Mouse (Mus musculus): ENCODE measurements at regions not wholly inside any gene's neighbourhood (a gene's known extent, or its start where the extent isn't known, plus 50 kb on each side); places are given as distances from the start of the nearest gene placed in this dataset.
"Not testable (repeated sequence)": the region's sequence is repeated elsewhere in the genome, so short reads cannot be mapped to it uniquely, and the experiment has no call there.

- H3K9ac ChIP-seq = no peak overlapping the region
- ATAC-seq (ENCODE audit: low read depth) = no peak
- H3K9me3 ChIP-seq = no peaks in the 10 kb centered on the region
- WGBS = 70% methylated on average over 3 of the region's 3 CpGs
- H3K4me3 ChIP-seq = no peak overlapping the region
- H3K36me3 ChIP-seq = no peaks in the 10 kb centered on the region
- no peaks in the 10 kb centered on the region for H3K27me3 ChIP-seq
- H3K27ac ChIP-seq (replicated peaks) = no peak overlapping the region
- H3K4me1 ChIP-seq (replicated peaks) = no peaks in the 10 kb centered on the region
- no peak overlapping the region for H3K4me2 ChIP-seq
Observed at GRCm38 (mm10) chr16:89718921-89719320, 147.9 kb upstream of the Krtap11-1 start.

- WGBS = 85% methylated on average over 8 of the region's 8 CpGs
- H3K9me3 ChIP-seq = peaks cover 20% of the 10 kb centered on the region; the same call in 1 of the 2 replicates
- H3K27ac ChIP-seq (replicated peaks); H3K36me3 ChIP-seq; H3K4me1 ChIP-seq (replicated peaks); ATAC-seq (ENCODE audit: low read depth); H3K4me3 ChIP-seq; H3K4me2 ChIP-seq; H3K9ac ChIP-seq; H3K27me3 ChIP-seq: not testable (repeated sequence)
Observed at GRCm38 (mm10) chr16:89715716-89716115, 144.7 kb upstream of the Krtap11-1 start.

- no peaks in the 10 kb centered on the region for H3K9me3 ChIP-seq
- H3K27me3 ChIP-seq = no peaks in the 10 kb centered on the region
- WGBS = 63% methylated on average over 6 of the region's 6 CpGs
- no peak overlapping the region for H3K4me2 ChIP-seq
- no peak overlapping the region for H3K27ac ChIP-seq (replicated peaks)
- no peak overlapping the region for H3K4me3 ChIP-seq
- no peak for ATAC-seq (ENCODE audit: low read depth)
- H3K4me1 ChIP-seq (replicated peaks) = peaks cover 6% of the 10 kb centered on the region; the same call in 1 of the 2 replicates
- H3K9ac ChIP-seq = no peak overlapping the region
- no peaks in the 10 kb centered on the region for H3K36me3 ChIP-seq
Observed at GRCm38 (mm10) chr16:89704316-89704715, 133.3 kb upstream of the Krtap11-1 start.

- 82% methylated on average over 10 of the region's 10 CpGs for WGBS
- no peak overlapping the region for H3K4me3 ChIP-seq
- no peaks in the 10 kb centered on the region for H3K27me3 ChIP-seq
- H3K4me1 ChIP-seq (replicated peaks) = peaks cover 9% of the 10 kb centered on the region; the same call in 1 of the 2 replicates
- no peak overlapping the region for H3K4me2 ChIP-seq
- H3K27ac ChIP-seq (replicated peaks) = no peak overlapping the region
- no peaks in the 10 kb centered on the region for H3K36me3 ChIP-seq
- H3K9ac ChIP-seq = no peak overlapping the region
- no peaks in the 10 kb centered on the region for H3K9me3 ChIP-seq
- no peak for ATAC-seq (ENCODE audit: low read depth)
Observed at GRCm38 (mm10) chr16:89703158-89703557, 132.2 kb upstream of the Krtap11-1 start.

GRCm38 (mm10) chr16:89702406-89702805 is 131.4 kb upstream of the Krtap11-1 start:
- 96% methylated on average over 2 of the region's 2 CpGs for WGBS
- peaks cover 9% of the 10 kb centered on the region; the same call in 1 of the 2 replicates for H3K4me1 ChIP-seq (replicated peaks)
- 0 out of 2 replicates have a peak, but pooled peaks have one; percentile 40 for ATAC-seq (ENCODE audit: low read depth)

GRCm38 (mm10) chr16:89701741-89702140 is 130.8 kb upstream of the Krtap11-1 start:
- Histone ChIP-seq H3K9ac (no peak overlapping the region), H3K27ac (replicated peaks) (no peak overlapping the region), H3K4me2 (no peak overlapping the region), H3K27me3 (no peaks in the 10 kb centered on the region), H3K36me3 (no peaks in the 10 kb centered on the region), H3K4me3 (no peak overlapping the region), H3K9me3 (no peaks in the 10 kb centered on the region), H3K4me1 (replicated peaks) (peaks cover 9% of the 10 kb centered on the region; the same call in 1 of the 2 replicates)
- ATAC-seq (ENCODE audit: low read depth) = no peak
- WGBS = 95% methylated on average over 8 of the region's 8 CpGs

More at GRCm38 (mm10) chr16:89702406-89702805, 131.4 kb upstream of the Krtap11-1 start:
- H3K9me3 ChIP-seq = no peaks in the 10 kb centered on the region
- H3K27me3 ChIP-seq = no peaks in the 10 kb centered on the region
- no peak overlapping the region for H3K4me3 ChIP-seq
- no peak overlapping the region for H3K4me2 ChIP-seq
- H3K9ac ChIP-seq = no peak overlapping the region
- no peak overlapping the region for H3K27ac ChIP-seq (replicated peaks)
- no peaks in the 10 kb centered on the region for H3K36me3 ChIP-seq

- Histone ChIP-seq H3K36me3 (no peaks in the 10 kb centered on the region), H3K9ac (no peak overlapping the region), H3K4me3 (no peak overlapping the region), H3K27me3 (no peaks in the 10 kb centered on the region), H3K9me3 (no peaks in the 10 kb centered on the region), H3K4me1 (replicated peaks) (peaks cover 9% of the 10 kb centered on the region; the same call in 1 of the 2 replicates), H3K27ac (replicated peaks) (no peak overlapping the region), H3K4me2 (no peak overlapping the region)
- ATAC-seq (ENCODE audit: low read depth) = no peak
- 6% methylated on average over 2 of the region's 2 CpGs for WGBS
Observed at GRCm38 (mm10) chr16:89699710-89700109, 128.7 kb upstream of the Krtap11-1 start.

- Histone ChIP-seq H3K4me3 (no peak overlapping the region), H3K9me3 (no peaks in the 10 kb centered on the region), H3K27me3 (no peaks in the 10 kb centered on the region), H3K36me3 (no peaks in the 10 kb centered on the region), H3K4me2 (no peak overlapping the region), H3K4me1 (replicated peaks) (peaks cover 9% of the 10 kb centered on the region; the same call in 1 of the 2 replicates), H3K9ac (no peak overlapping the region), H3K27ac (replicated peaks) (no peak overlapping the region)
- 79% methylated on average over 4 of the region's 4 CpGs for WGBS
- no peak for ATAC-seq (ENCODE audit: low read depth)
Observed at GRCm38 (mm10) chr16:89695833-89696232, 124.8 kb upstream of the Krtap11-1 start.

- no peaks in the 10 kb centered on the region for H3K9me3 ChIP-seq
- no peak overlapping the region for H3K27ac ChIP-seq (replicated peaks)
- H3K9ac ChIP-seq = no peak overlapping the region
- H3K4me2 ChIP-seq = no peak overlapping the region
- no peak overlapping the region for H3K4me3 ChIP-seq
- peaks cover 9% of the 10 kb centered on the region; the same call in 1 of the 2 replicates for H3K4me1 ChIP-seq (replicated peaks)
- H3K27me3 ChIP-seq = no peaks in the 10 kb centered on the region
- no peak for ATAC-seq (ENCODE audit: low read depth)
- H3K36me3 ChIP-seq = no peaks in the 10 kb centered on the region
- 71% methylated on average over 7 of the region's 7 CpGs for WGBS
Observed at GRCm38 (mm10) chr16:89695406-89695805, 124.4 kb upstream of the Krtap11-1 start.

- Histone ChIP-seq H3K4me2 (no peak overlapping the region), H3K27ac (replicated peaks) (no peak overlapping the region), H3K9ac (no peak overlapping the region), H3K4me1 (replicated peaks) (no peaks in the 10 kb centered on the region), H3K36me3 (no peaks in the 10 kb centered on the region), H3K9me3 (no peaks in the 10 kb centered on the region), H3K27me3 (no peaks in the 10 kb centered on the region), H3K4me3 (no peak overlapping the region)
- no peak for ATAC-seq (ENCODE audit: low read depth)
- 87% methylated on average over 10 of the region's 10 CpGs for WGBS
Observed at GRCm38 (mm10) chr16:89693321-89693720, 122.3 kb upstream of the Krtap11-1 start.

GRCm38 (mm10) chr16:89679438-89679837 is 108.5 kb upstream of the Krtap11-1 start:
- H3K27me3 ChIP-seq = no peaks in the 10 kb centered on the region
- no peaks in the 10 kb centered on the region for H3K36me3 ChIP-seq
- ATAC-seq (ENCODE audit: low read depth) = no peak
- no peak overlapping the region for H3K27ac ChIP-seq (replicated peaks)
- H3K4me1 ChIP-seq (replicated peaks) = peaks cover 6% of the 10 kb centered on the region; the same call in 1 of the 2 replicates
- 91% methylated on average over 6 of the region's 6 CpGs for WGBS
- H3K9ac ChIP-seq = no peak overlapping the region
- no peak overlapping the region for H3K4me3 ChIP-seq
- no peaks in the 10 kb centered on the region for H3K9me3 ChIP-seq
- H3K4me2 ChIP-seq = no peak overlapping the region

- no peaks in the 10 kb centered on the region for H3K9me3 ChIP-seq
- no peak overlapping the region for H3K9ac ChIP-seq
- H3K4me3 ChIP-seq = no peak overlapping the region
- no peak for ATAC-seq (ENCODE audit: low read depth)
- no peak overlapping the region for H3K4me2 ChIP-seq
- H3K27ac ChIP-seq (replicated peaks) = no peak overlapping the region
- H3K27me3 ChIP-seq = no peaks in the 10 kb centered on the region
- no peaks in the 10 kb centered on the region for H3K36me3 ChIP-seq
- H3K4me1 ChIP-seq (replicated peaks) = peaks cover 6% of the 10 kb centered on the region; the same call in 1 of the 2 replicates
- WGBS = 77% methylated on average over 6 of the region's 6 CpGs
Observed at GRCm38 (mm10) chr16:89678446-89679015, 107.5 kb upstream of the Krtap11-1 start.

All from neural tube, embryonic 13.5 days (tissue).